Mouse (Mus musculus) liver, embryonic 12.5 days (tissue): Measurements from ENCODE around the gene Hoxa3. TPM values are rescaled to one million over a fixed set of nuclear protein-coding genes. Genes with fewer than 3 reads are reported as not detected.

Experiments
- ATAC-seq: fragments of 200-750 bp; cut with Nextera tagmentation; 2 replicates; pipeline ENCODE4 v1.8.0; 2017; ENCODE audit warnings: moderate number of reproducible peaks, mild to moderate bottlenecking, moderate library complexity
- H3K27ac ChIP-seq: fragments of 300-500 bp; sonication (generic); 2 replicates; pipeline ENCODE4 v1.5.1; 2016; ENCODE audit warnings: mild to moderate bottlenecking
- H3K27me3 ChIP-seq: fragments of 300-500 bp; sonication (generic); replicated peaks from 2 replicates; pipeline ENCODE4 v1.6.1; 2016; ENCODE audit warnings: mild to moderate bottlenecking, moderate library complexity
- H3K36me3 ChIP-seq: fragments of 300-500 bp; sonication (generic); 2 replicates; pipeline ENCODE4 v1.6.1; 2016; ENCODE audit warnings: mild to moderate bottlenecking, moderate library complexity
- H3K4me1 ChIP-seq: fragments of 300-500 bp; sonication (generic); 2 replicates; pipeline ENCODE4 v1.6.1; 2016
- H3K4me2 ChIP-seq: fragments of 300-500 bp; sonication (generic); 2 replicates; pipeline ENCODE4 v1.6.1; 2016; ENCODE audit warnings: mild to moderate bottlenecking, moderate library complexity
- H3K4me3 ChIP-seq: fragments of 300-500 bp; sonication (generic); 2 replicates; pipeline ENCODE4 v1.5.1; 2016; ENCODE audit warnings: mild to moderate bottlenecking, moderate library complexity
- H3K9ac ChIP-seq: fragments of 300-500 bp; sonication (generic); 2 replicates; pipeline ENCODE4 v1.6.1; 2016; ENCODE audit warnings: mild to moderate bottlenecking, moderate library complexity
- H3K9me3 ChIP-seq: fragments of 300-500 bp; sonication (generic); replicated peaks from 2 replicates; pipeline ENCODE4 v1.6.1; 2016; ENCODE audit warnings: mild to moderate bottlenecking, moderate library complexity
- WGBS: fragments of 180-500 bp; shearing (Covaris S2); methylation state at CpG from one replicate; pipeline ENCODE4 v1.1.7; 2016; ENCODE audit not compliant: insufficient replicate concordance; 5-methylcytosine and 5-hydroxymethylcytosine counted together
- polyA plus RNA-seq: library from polyadenylated mRNA; unstranded; fragments of >200 nt; fragmentation: Nextera tagmentation; extraction: Ambion mirVana; gene quantifications from 2 replicates; pipeline ENCODE4 v1.2.1, GENCODE M21; 2016

Hoxa3 gene
- polyA plus RNA-seq: 0.97 and 1.2 TPM in 2 replicates

DNA sequence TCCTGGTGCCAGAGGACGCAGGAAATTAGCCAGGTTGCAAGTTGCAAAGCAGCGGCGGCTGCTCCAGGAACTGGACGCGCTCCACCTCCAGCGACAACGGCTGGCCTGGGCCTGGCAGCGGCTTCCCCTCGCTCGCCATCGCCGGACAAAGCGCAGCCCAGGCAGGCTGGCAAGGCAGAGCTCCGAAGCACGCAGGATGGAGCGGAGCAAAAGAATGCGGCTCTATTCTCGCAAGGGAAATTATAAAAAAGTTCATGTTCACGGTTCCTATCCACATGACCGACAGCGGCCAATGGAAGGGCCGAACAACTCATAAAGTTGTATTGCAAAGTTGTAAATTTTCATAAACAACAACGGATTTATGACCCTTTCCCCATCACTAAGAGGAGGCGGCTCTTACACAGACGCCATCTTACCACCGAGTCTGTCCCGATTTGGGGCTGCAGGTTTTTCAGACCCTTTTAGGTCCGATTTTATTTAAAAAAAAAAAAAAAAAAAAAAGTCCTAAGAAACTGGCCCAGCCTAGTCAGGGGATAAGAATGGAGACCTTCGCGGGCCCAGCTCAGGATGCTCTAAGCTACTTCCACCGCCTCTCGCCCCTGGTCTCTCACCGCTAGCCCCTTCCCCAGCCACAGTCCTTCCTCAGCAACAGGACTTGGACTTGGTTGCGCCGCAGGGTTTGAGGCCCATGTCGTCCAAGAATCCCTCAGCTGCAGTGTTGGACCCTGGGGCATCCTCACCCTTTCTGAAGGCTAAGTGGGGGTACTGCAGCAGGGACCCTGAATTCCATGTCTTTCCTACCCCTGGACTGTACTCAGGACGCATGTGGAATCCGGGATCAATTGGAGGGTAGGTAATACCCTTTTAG is at the start of gene Hoxa3, which contains the start of gene Gm28308:
Gene Hoxa3, minus strand, starts transcription at position 218 of the 868 bp plus-strand sequence.
Gene Gm28308, minus strand, starts transcription at position 221 of the 868 bp plus-strand sequence.
- ATAC-seq: no peak
- 4% methylated on average over 38 of the region's 38 CpGs for WGBS
- H3K9ac ChIP-seq: no peak within 1 kb of the TSS

DNA sequence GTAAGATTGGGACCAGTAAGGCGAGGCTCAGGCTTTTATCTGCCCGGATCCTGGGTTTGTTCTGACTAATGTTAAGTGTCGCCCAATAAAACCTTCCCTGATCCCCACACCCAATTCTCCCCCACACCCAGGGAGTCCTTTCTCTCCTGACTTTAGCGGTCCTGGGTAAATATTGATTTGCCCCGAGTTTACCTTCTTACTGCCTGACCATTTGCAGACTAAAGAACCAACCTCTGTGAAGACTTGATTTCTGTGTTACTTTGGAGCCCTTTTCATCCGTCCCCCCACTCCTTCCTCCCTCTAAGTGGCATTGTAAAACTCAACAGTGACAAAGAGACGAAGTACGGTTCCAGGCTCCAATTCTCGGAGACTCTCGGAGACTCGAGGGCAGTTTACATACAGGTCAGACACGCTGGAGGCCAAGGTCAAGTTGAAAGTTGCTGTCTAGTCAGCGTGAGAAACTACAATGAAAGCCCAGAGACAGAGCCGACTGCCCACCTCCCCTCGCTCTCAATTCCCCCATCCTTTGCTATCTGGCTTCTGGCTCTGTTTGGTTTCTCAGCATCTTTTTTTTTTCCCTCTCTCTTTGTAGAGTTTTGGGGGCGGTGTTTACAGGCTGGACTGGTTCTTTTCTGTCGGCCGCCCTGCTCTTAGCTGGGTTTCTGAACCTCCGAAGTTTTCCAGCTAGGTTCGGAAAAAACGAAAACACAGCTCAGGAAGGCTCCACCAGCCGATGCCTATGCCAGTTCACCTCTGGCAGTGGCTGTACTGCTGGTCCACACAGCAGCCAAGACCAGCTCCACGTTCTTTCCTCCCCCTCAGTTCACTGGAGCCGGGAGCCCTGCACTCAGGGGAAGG is 49.6 kb upstream of the Hoxa3 start:
- peaks cover 11% of the 10 kb centered on the region for H3K4me1 ChIP-seq
- no peaks in the 10 kb centered on the region for H3K36me3 ChIP-seq
- H3K9me3 ChIP-seq: no peaks in the 10 kb centered on the region
- H3K4me2 ChIP-seq: no peak overlapping the region
- H3K9ac ChIP-seq: no peak overlapping the region
- H3K4me3 ChIP-seq: no peak overlapping the region
- no peak overlapping the region for H3K27ac ChIP-seq
- 2% methylated on average over 24 of the region's 24 CpGs for WGBS
- no peak for ATAC-seq
- H3K27me3 ChIP-seq: peaks cover 96% of the 10 kb centered on the region

More for the DNA sequence above, at the start of gene Hoxa3, which contains the start of gene Gm28308:
- H3K36me3 ChIP-seq: no peaks in the 10 kb centered on the region
- H3K4me2 ChIP-seq: peak within 1 kb of the TSS; percentile 52
- H3K27ac ChIP-seq: no peak within 1 kb of the TSS
- peak within 1 kb of the TSS; percentile 34 for H3K4me3 ChIP-seq
- H3K4me1 ChIP-seq: peaks cover 15% of the 10 kb centered on the region
- H3K9me3 ChIP-seq: no peaks in the 10 kb centered on the region
- peaks cover 100% of the 10 kb centered on the region for H3K27me3 ChIP-seq

DNA sequence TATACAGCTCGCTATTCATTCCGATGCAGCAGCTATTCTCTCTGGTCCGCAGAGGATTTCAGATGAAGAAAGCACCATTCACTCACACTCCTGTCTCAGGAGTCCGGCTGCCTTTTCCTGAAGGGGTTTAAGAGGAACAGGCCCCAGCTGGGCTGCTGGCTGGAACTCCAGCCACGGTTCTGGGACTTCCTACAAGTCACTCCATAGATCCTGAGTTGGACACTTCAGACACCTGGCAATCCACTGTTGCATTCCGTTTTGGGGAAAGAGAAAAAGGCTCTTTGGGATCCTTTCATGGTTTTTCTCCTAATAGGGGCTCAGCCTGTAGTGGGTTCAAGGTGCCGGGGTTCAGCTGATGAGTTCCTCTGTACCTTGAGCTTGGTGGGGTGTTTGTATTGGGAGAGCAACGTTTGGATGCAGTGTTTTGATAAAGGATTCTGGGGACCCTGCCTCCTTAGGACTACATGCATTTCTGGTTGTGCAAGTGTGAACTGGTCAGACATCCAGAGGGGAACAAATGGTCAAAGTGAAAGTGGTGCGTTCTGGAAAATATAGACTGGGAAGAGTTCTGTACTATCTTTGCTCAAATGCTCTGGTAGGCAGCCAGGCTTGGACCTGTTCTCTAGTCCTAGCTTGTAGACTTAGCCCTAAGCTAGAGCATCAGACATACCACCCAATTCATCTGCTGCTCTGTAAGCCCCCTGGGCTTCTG is 48.8 kb upstream of the Hoxa3 start:
- H3K9ac ChIP-seq: no peak overlapping the region
- H3K9me3 ChIP-seq: no peaks in the 10 kb centered on the region
- H3K27me3 ChIP-seq: peaks cover 98% of the 10 kb centered on the region
- H3K27ac ChIP-seq: no peak overlapping the region
- WGBS: 3% methylated on average over 9 of the region's 9 CpGs
- H3K4me1 ChIP-seq: peaks cover 11% of the 10 kb centered on the region
- no peak overlapping the region for H3K4me2 ChIP-seq
- no peak overlapping the region for H3K4me3 ChIP-seq
- H3K36me3 ChIP-seq: no peaks in the 10 kb centered on the region
- no peak for ATAC-seq

DNA sequence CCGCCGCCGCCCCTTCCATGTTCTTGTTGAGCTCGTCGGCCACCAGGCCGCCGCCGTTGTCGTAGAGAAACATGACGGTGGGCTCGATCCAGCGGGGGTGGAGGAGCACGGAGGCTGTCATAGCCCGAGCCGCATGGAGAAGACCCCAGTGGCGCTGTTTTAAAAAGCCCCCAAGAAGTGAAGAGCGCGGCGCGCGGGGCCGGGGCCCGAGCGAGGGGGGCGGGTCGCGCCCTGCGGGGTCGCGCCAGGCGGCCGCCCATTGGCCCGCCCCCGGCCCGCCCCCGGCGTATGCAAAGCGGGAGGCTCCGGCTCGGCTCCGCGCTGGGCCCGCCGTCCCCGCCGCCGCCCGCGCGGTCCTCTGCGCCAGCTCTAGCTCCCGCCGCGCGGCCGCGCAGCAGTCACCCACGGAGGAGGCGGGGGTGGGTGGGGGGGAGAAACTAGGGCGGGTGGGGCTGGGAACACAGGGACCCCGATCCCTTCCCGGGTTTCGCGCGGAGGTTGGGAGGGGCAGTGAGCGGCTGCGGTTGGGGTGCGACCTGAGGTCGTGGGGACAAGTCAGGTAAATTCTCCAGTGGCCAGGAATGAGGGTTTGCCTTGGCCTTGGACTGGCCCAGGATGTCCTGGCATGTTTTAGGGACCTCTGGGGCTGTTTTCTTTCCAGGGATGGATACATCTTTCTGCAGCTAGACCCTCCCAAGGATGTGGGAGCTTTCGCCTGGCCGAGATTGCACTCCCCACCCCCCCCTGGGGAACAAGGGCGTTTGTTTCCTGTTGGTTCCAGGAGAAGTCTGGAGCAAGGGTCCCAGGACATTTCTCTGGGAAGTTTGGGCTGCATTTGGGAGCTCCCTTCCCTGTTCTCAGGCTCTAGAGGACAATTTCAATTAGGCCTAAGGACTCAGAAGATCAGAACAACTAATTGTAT is 47.8 kb upstream of the Hoxa3 start, which contains the start of gene Hoxa13:
Gene Hoxa13, minus strand, starts transcription at position 227 of the 922 bp plus-strand sequence.
- Histone ChIP-seq H3K4me2 (peak within 1 kb of the TSS; percentile 64), H3K4me1 (peaks cover 11% of the 10 kb centered on the region), H3K9ac (no peak within 1 kb of the TSS), H3K27ac (no peak within 1 kb of the TSS), H3K4me3 (peak within 1 kb of the TSS; percentile 53), H3K9me3 (no peaks in the 10 kb centered on the region), H3K36me3 (no peaks in the 10 kb centered on the region), H3K27me3 (peaks cover 96% of the 10 kb centered on the region)
- WGBS: under 1% methylated on average over 60 of the region's 72 CpGs
- ATAC-seq: no peak

DNA sequence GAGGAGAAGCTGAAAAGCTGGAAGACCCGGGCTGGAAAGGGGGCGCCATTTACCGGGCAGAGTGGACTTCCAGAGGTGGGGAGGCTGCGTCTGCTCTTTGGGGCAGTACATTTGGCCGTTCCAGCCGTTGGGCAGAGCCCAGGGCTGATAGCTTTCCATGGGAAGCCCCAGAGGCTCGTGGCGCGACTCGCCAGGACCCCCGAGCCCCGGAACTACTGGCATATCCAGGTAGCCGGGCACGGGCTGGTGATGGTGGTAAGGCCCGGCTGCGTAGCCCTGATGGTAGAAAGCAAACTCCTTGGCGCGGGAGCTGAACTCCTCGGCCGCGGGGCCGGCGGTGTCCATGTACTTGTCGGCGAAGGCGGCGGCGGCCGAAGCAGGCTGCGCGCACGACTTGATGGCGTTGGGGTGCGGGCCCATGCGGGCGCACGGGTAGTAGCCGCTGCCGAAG is 46.7 kb upstream of the Hoxa3 start:
- no peaks in the 10 kb centered on the region for H3K9me3 ChIP-seq
- peak overlapping the region; percentile 15; the same call in 1 of the 2 replicates for H3K4me3 ChIP-seq
- peaks cover 96% of the 10 kb centered on the region for H3K27me3 ChIP-seq
- ATAC-seq: no peak
- no peak overlapping the region for H3K9ac ChIP-seq
- H3K27ac ChIP-seq: no peak overlapping the region
- peaks cover 11% of the 10 kb centered on the region for H3K4me1 ChIP-seq
- 2% methylated on average over 36 of the region's 39 CpGs for WGBS
- H3K36me3 ChIP-seq: no peaks in the 10 kb centered on the region
- H3K4me2 ChIP-seq: peak overlapping the region; percentile 48

DNA sequence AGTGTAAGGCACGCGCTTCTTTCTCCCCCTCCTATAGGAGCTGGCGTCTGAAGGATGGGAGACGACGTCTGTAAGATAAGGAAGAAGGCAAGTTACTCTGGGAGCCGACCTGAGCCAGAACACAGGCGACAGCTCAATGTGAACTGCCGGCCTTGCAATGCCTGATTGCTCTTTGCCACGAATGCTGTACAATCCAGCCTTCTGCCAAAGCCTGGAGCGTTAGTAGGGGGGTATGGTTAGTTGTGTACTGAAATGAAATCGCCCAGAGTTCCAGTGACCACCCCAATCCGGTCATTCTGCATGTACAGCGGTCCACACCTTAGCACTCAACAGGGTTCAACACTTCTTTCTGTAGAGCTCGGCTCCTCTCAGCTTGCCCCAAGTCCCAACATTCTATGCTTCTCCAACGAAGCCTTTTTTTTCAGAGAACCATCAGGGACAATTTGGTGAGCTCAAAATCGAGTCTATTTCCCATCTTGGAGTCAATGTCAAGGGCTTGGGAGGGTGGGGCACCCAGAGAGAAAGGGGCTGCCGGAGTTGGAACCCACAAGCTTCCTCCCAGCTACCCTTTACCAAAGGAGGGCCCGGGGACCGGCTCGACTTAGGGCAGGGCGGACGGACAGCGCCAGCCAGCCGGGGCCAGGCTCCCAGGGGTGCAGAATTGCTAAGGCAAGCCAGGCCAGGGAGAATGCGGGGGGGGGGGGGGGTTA is 46.1 kb upstream of the Hoxa3 start:
- no peak overlapping the region for H3K4me3 ChIP-seq
- H3K27me3 ChIP-seq: peaks cover 96% of the 10 kb centered on the region
- no peak overlapping the region for H3K27ac ChIP-seq
- peaks cover 11% of the 10 kb centered on the region for H3K4me1 ChIP-seq
- no peaks in the 10 kb centered on the region for H3K36me3 ChIP-seq
- H3K9me3 ChIP-seq: no peaks in the 10 kb centered on the region
- 2% methylated on average over 24 of the region's 25 CpGs for WGBS
- no peak for ATAC-seq
- no peak overlapping the region for H3K9ac ChIP-seq
- no peak overlapping the region for H3K4me2 ChIP-seq

DNA sequence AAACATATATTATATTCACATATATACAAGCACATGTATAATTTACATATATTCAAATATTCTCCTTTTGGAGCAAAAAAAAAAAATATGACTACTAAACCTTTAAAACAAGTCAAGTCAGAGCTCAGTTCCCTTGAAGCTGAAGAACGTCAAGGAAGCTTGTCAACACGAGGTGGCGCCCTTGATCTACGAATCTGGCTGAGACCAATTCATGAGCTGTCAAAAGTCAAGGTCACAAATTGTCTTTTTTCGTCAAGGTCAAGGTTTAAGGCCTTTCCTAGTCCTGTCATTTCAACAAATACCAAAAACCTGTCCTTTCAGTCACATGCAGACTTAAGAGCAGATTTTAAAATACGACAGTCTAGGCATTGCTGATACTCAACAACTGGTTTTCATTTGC is 43.8 kb upstream of the Hoxa3 start:
- no peak for ATAC-seq
- H3K9me3 ChIP-seq: no peaks in the 10 kb centered on the region
- H3K4me1 ChIP-seq: peaks cover 11% of the 10 kb centered on the region
- H3K4me2 ChIP-seq: no peak overlapping the region
- no peak overlapping the region for H3K27ac ChIP-seq
- peaks cover 96% of the 10 kb centered on the region for H3K27me3 ChIP-seq
- no peaks in the 10 kb centered on the region for H3K36me3 ChIP-seq
- H3K4me3 ChIP-seq: no peak overlapping the region
- 2% methylated on average over 6 of the region's 6 CpGs for WGBS
- H3K9ac ChIP-seq: no peak overlapping the region

DNA sequence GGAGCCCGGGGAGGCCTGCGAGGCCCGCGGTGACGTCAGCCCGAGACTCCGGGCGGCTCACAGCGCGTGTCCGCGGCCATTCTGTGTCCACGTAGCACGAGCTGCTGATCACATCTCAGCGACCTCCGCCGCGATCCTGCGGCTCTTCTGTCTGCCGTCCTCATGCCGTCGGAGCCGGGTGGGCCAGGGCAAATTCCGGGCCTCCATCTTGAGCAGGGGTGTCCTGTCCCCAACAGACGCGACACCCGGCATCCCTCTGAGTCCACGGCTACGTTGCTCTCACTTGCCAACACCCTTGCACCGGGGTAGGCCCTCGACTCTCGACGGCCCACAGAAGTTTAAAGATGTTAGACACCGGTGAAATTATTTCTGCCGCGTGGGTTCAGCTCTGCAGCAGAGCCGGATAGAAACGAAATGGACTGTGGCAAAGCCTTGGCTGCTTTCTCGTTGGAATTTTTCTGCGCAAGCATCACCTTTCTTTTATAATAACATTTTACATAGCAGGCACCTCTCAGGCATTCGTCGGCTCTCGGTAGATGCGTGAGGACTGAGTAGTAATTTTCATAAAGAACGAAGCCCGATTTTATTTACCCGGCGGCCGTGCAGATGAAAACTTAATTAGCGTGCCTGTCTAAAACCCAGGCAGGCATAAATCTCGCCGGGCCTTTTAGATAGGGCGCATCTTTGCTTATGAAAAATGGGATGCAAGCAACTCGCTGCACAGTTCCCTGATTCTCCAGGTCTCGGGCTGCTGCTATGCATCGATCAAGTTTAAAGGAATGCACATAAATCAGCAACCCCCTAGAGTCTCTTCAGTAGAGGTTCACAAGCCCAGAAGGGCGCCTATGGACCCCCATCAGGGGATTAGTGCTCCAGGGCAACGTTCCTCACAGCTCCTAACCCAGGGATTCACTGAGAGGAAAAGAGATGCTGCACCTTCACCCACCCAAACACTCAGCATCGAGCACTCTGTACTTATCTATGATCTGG is 40.7 kb upstream of the Hoxa3 start:
- Histone ChIP-seq H3K36me3 (no peaks in the 10 kb centered on the region), H3K4me2 (0 out of 2 replicates have a peak overlapping the region, but pooled peaks have one; percentile 18), H3K4me3 (no peak overlapping the region), H3K27me3 (peaks cover 96% of the 10 kb centered on the region), H3K9ac (no peak overlapping the region), H3K4me1 (no peaks in the 10 kb centered on the region), H3K9me3 (no peaks in the 10 kb centered on the region), H3K27ac (no peak overlapping the region)
- 2% methylated on average over 59 of the region's 59 CpGs for WGBS
- no peak for ATAC-seq

DNA sequence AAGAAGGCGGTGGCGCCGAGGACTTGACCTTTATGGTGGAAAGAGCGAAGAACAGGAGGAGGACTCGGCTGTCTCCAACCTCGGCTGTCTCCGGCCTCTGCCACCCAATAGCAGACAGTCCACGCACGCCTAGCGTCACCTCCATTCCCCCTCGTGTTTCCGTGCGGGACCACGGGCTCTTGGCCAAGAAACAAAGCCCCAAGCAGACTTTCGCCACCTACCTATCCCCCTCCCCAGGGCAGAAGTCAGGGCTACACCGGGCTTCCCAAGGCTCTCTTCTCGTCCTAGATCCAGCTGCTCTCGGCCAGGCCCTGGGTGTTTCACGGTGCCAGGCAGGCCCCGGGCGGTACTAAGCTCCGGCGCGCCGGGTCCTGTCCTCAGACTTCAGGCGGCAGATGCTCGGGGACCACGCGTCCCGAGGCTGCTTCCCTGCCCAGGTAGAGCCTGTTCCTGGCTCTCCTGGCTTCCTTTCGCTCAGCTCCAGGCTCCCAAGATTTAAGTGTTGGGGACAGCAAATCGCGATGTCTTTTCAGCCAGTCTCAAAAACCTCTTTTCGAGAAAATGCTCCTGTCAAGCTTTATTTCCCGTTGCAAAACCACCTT is 39.7 kb upstream of the Hoxa3 start:
- Histone ChIP-seq H3K27me3 (peaks cover 96% of the 10 kb centered on the region), H3K27ac (no peak overlapping the region), H3K4me3 (no peak overlapping the region), H3K36me3 (no peaks in the 10 kb centered on the region), H3K9me3 (no peaks in the 10 kb centered on the region), H3K9ac (no peak overlapping the region), H3K4me2 (no peak overlapping the region), H3K4me1 (no peaks in the 10 kb centered on the region)
- WGBS: 3% methylated on average over 35 of the region's 35 CpGs
- no peak for ATAC-seq
